Mouse (Mus musculus) T-helper 17 cell (primary cell): ENCODE results near the gene 2010111I01Rik.

Source experiments
- in situ Hi-C, 2 experiments: fragments of 300-600 bp; cut with MboI, MseI; formaldehyde crosslinking; loops; 1 replicate in 1 of 2; 2 replicates in 1 of 2; pipeline ENCODE4 v1.15.1; 2025; ENCODE audit warnings: high pct_unique_total_duplicates in 2 of 2

2010111I01Rik gene

GRCm38 (mm10) chr13:63373460-63374166 lies 408.9 kb downstream of the 2010111I01Rik start:
- in situ Hi-C loops = no loop called here
